Mouse (Mus musculus) urinary bladder, postnatal 36 days (tissue): ENCODE data around the gene Dpagt1.

ENCODE experiments used
- DNase-seq, 2 experiments: peaks; one replicate each; pipeline ENCODE4 v3.0.0; 2022; ENCODE audit warnings: low spot score in 2 of 2, mixed read lengths in 1 of 2

The Dpagt1 gene

DNA sequence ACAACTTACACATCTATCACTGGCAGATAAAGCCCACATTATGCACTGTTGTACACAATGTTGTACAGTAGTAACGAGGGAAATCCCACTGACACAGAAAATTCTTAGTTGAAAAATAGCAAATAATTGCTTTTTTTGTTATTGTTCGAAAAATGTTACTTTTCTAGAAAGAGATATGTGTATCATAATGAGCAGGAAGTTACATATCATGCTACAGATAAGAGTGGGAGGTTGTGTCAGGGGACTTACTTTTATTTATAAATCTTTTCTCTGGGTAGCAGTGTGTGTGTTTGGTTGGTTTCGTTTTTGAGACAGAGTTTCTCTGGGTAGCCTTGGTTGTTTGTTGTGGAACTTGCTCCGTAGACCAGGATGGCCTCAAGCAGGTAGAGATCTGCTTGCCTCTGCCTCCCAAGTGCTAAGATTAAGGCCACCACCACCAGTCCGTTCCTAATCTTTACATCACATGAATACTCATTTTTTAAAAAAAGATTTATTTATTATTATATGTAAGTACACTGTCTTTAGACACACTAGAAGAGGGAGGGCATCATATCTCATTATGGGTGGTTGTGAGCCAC lies 52.4 kb downstream of the Dpagt1 start:
- no peak for DNase-seq

DNA sequence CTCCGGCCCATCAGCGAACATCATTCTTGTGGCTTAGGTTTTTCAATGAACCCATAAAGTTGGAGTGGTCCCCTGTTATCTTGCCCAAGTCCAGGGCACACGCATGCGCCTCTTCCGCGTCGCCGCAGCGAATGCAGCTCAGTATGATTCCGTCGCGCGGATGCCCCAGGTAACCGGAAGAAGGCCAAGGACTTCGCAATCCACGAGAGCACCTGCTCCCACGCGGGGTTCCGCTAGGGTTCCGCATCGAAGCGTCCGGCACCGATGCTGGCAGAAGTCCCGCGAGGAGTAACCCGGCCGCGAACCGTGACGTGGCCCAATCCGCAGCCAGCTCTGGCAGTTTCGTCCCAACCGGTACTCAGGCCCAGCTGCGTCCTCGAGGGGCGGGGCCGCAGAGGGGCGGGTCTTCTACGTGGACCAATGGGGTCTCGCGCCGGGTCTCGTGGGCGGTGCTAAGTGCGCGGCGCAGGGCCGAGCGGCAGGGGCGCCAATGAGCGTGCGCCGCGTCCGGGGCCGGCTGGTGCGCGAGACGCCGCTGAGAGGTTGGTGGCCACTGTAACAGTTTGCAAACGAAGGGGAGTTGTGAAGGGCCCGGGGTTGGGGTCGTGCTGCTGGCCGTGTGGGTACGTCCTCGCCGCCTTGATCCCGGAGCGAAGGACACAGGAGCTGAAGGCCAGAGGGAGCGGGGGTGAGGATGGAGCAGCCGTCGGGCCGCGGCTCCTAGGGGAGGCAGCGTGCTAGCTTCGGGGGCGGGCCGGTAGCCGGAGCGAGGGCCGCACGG lies 53.4 kb downstream of the Dpagt1 start, which contains the start of gene Hyou1:
Hyou1 (plus strand) TSS at position 437 of the 781 bp plus-strand sequence.
- peak; percentile 99 to 100 for DNase-seq

DNA sequence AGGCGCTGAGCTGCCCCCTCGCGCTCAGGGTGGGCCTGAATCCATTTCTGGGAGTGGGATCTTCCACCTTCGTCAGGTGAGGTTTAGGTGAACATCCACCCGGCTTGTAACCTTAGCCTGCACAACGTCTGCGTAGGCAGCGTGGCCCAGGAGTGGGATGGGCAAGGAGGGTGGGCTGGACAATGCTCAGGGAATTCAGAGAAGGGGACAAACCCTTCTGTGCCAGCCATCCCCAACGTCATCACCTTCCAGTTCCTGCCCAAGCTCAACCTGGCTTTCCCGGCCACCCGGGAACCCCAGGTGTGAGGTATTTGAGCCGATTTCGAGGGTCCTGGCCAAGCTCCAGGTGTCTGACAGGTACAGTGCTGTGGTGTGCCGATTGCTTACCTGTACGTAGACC lies 54.0 kb downstream of the Dpagt1 start:
- no peak for DNase-seq
